Mouse (Mus musculus) embryonic facial prominence, embryonic 14.5 days (tissue): ENCODE data around the gene Gm14412. TPM values are rescaled to one million over a fixed set of nuclear protein-coding genes. Genes with fewer than 3 reads are reported as not detected.
"Not testable (repeated sequence)": the region's sequence is repeated elsewhere in the genome, so short reads cannot be mapped to it uniquely, and the experiment has no call there.

Experiments used
- ATAC-seq: fragments of 200-750 bp; cut with Nextera tagmentation; 2 replicates; pipeline ENCODE4 v1.8.0; 2017; ENCODE audit warnings: low read depth, moderate number of reproducible peaks, moderate TSS enrichment
- DNase-seq: peaks from one replicate; pipeline ENCODE4 v3.0.0-alpha.2; 2015; ENCODE audit warnings: low spot score
- H3K27ac ChIP-seq: fragments of 300-500 bp; sonication (generic); replicated peaks from 2 replicates; pipeline ENCODE4 v1.5.1; 2014; ENCODE audit warnings: low read depth, mild to moderate bottlenecking, low read length, moderate library complexity
- H3K27me3 ChIP-seq: fragments of 300-500 bp; sonication (generic); replicated peaks from 2 replicates; pipeline ENCODE4 v1.6.1; 2014; ENCODE audit warnings: low read length; ENCODE audit not compliant: control insufficient read depth, insufficient read depth
- H3K36me3 ChIP-seq: fragments of 300-500 bp; sonication (generic); 2 replicates; pipeline ENCODE4 v1.6.1; 2014; ENCODE audit warnings: low read length, mixed read lengths; ENCODE audit not compliant: control insufficient read depth, insufficient read depth
- H3K4me1 ChIP-seq: fragments of 300-500 bp; sonication (generic); 2 replicates; pipeline ENCODE4 v1.6.1; 2014; ENCODE audit warnings: antibody characterized with exemption, low read length; ENCODE audit not compliant: control insufficient read depth, insufficient read depth
- H3K4me2 ChIP-seq: fragments of 300-500 bp; sonication (generic); 2 replicates; pipeline ENCODE4 v1.6.1; 2014; ENCODE audit warnings: low read depth, mild to moderate bottlenecking, low read length, moderate library complexity, mixed read lengths
- H3K4me3 ChIP-seq: fragments of 300-500 bp; sonication (generic); 2 replicates; pipeline ENCODE4 v1.5.1; 2014; ENCODE audit warnings: low read depth, mild to moderate bottlenecking, low read length
- H3K9ac ChIP-seq: fragments of 300-500 bp; sonication (generic); 2 replicates; pipeline ENCODE4 v1.6.1; 2014; ENCODE audit warnings: low read depth, mild to moderate bottlenecking, low read length, moderate library complexity, mixed read lengths
- H3K9me3 ChIP-seq: fragments of 300-500 bp; sonication (generic); 2 replicates; pipeline ENCODE4 v1.6.1; 2016; ENCODE audit warnings: low read length; ENCODE audit not compliant: control insufficient read depth
- WGBS: fragments of 180-500 bp; shearing (Covaris S2); extraction: QIAGEN DNeasy Blood & Tissue Kit; methylation state at CpG from one replicate; pipeline ENCODE4 v1.1.7; 2014; 5-methylcytosine and 5-hydroxymethylcytosine counted together
- polyA plus RNA-seq: library from polyadenylated mRNA; unstranded; fragments of >200 nt; fragmentation: Nextera tagmentation; extraction: Ambion mirVana; gene quantifications from 2 replicates; pipeline ENCODE4 v1.2.1, GENCODE M21; 2014

The Gm14412 gene
- polyA plus RNA-seq: 0.39 and 0.96 TPM in 2 replicates

- H3K9me3 ChIP-seq, H3K4me3 ChIP-seq, H3K27me3 ChIP-seq, H3K36me3 ChIP-seq, H3K4me2 ChIP-seq, ATAC-seq, H3K9ac ChIP-seq, H3K27ac ChIP-seq, H3K4me1 ChIP-seq, DNase-seq: not testable (repeated sequence)
- 89% methylated on average over 2 of the region's 2 CpGs for WGBS
Measured at GRCm38 (mm10) chr2:177324257-177324733, at the start of gene Gm14412. Gene Gm14412, minus strand, starts transcription at chr2:177324307.

- DNase-seq, H3K4me1 ChIP-seq: not testable (repeated sequence)
- 77% methylated on average over 3 of the region's 4 CpGs for WGBS
Measured at GRCm38 (mm10) chr2:177329661-177330292, 5.7 kb upstream of the Gm14412 start.

GRCm38 (mm10) chr2:177321361-177321760 lies 2.7 kb downstream of the Gm14412 start:
- H3K36me3 ChIP-seq, H3K4me3 ChIP-seq, H3K4me2 ChIP-seq, ATAC-seq, H3K4me1 ChIP-seq, H3K9ac ChIP-seq, H3K27ac ChIP-seq, H3K27me3 ChIP-seq, DNase-seq, H3K9me3 ChIP-seq: not testable (repeated sequence)

More at GRCm38 (mm10) chr2:177329661-177330292, 5.7 kb upstream of the Gm14412 start:
- not testable (repeated sequence) for H3K9ac ChIP-seq, H3K27ac ChIP-seq, ATAC-seq, H3K36me3 ChIP-seq, H3K4me3 ChIP-seq, H3K4me2 ChIP-seq, H3K9me3 ChIP-seq, H3K27me3 ChIP-seq

GRCm38 (mm10) chr2:177320786-177321320 lies 3.3 kb downstream of the Gm14412 start:
- 53% methylated on average over 2 of the region's 2 CpGs for WGBS
- not testable (repeated sequence) for H3K36me3 ChIP-seq, H3K9ac ChIP-seq, ATAC-seq, DNase-seq, H3K4me1 ChIP-seq, H3K9me3 ChIP-seq, H3K27me3 ChIP-seq, H3K4me2 ChIP-seq, H3K4me3 ChIP-seq, H3K27ac ChIP-seq

GRCm38 (mm10) chr2:177318996-177319395 lies 5.1 kb downstream of the Gm14412 start:
- Histone ChIP-seq H3K4me2 (no peak overlapping the region), H3K4me1 (no peaks in the 10 kb centered on the region), H3K9ac (no peak overlapping the region), H3K27ac (no peak overlapping the region), H3K4me3 (no peak overlapping the region), H3K9me3 (peaks cover 4% of the 10 kb centered on the region; the same call in 1 of the 2 replicates), H3K27me3 (no peaks in the 10 kb centered on the region), H3K36me3 (no peaks in the 10 kb centered on the region)
- ATAC-seq (no peak), DNase-seq (no peak)
- 78% methylated on average over 1 of the region's 1 CpGs for WGBS

GRCm38 (mm10) chr2:177309627-177310026 lies 14.5 kb downstream of the Gm14412 start:
- not testable (repeated sequence) for ATAC-seq

GRCm38 (mm10) chr2:177304980-177305379 lies 19.1 kb downstream of the Gm14412 start:
- not testable (repeated sequence) for H3K36me3 ChIP-seq, H3K9me3 ChIP-seq, ATAC-seq, DNase-seq, H3K27ac ChIP-seq, H3K4me3 ChIP-seq, H3K4me2 ChIP-seq, H3K27me3 ChIP-seq, H3K4me1 ChIP-seq, H3K9ac ChIP-seq
- no CpG with 5 or more reads among the region's 2 CpGs for WGBS

More at GRCm38 (mm10) chr2:177309627-177310026, 14.5 kb downstream of the Gm14412 start:
- DNase-seq, H3K4me3 ChIP-seq, H3K4me1 ChIP-seq, H3K9ac ChIP-seq, H3K27me3 ChIP-seq, H3K4me2 ChIP-seq, H3K9me3 ChIP-seq, H3K36me3 ChIP-seq, H3K27ac ChIP-seq: not testable (repeated sequence)
- WGBS: 88% methylated on average over 4 of the region's 4 CpGs

GRCm38 (mm10) chr2:177283701-177284100 lies 40.4 kb downstream of the Gm14412 start:
- H3K36me3 ChIP-seq, H3K27me3 ChIP-seq, ATAC-seq, DNase-seq, H3K9me3 ChIP-seq, H3K4me2 ChIP-seq, H3K4me3 ChIP-seq, H3K4me1 ChIP-seq, H3K9ac ChIP-seq, H3K27ac ChIP-seq: not testable (repeated sequence)
- 26% methylated on average over 2 of the region's 3 CpGs for WGBS

GRCm38 (mm10) chr2:177277754-177278153 lies 46.4 kb downstream of the Gm14412 start:
- H3K4me3 ChIP-seq, H3K9ac ChIP-seq, H3K4me2 ChIP-seq, H3K36me3 ChIP-seq, H3K27ac ChIP-seq, H3K4me1 ChIP-seq, H3K9me3 ChIP-seq, DNase-seq, H3K27me3 ChIP-seq, ATAC-seq: not testable (repeated sequence)
- WGBS: 85% methylated on average over 2 of the region's 2 CpGs
